Mouse (Mus musculus) sigmoid colon, adult 10 weeks (tissue): Measurements from ENCODE around the gene Wdr26. TPM values are rescaled to one million over a fixed set of nuclear protein-coding genes. Genes with fewer than 3 reads are reported as not detected.

ENCODE experiments used
- polyA plus RNA-seq: library from polyadenylated mRNA; stranded (reverse); fragments of 350-450 nt; fragmentation: Illumina TruSeq; extraction: RNeasy Lipid Tissue Mini Kit (QIAGEN cat#74804); gene quantifications from one replicate; pipeline ENCODE4 v1.2.3, GENCODE M21; 2014; ENCODE audit warnings: low read depth, low replicate concordance

The Wdr26 gene
- 201 TPM for polyA plus RNA-seq

GRCm38 (mm10) chr1:181211920-181212633 lies at the start of gene Wdr26:
TSS of gene Wdr26 (minus strand) at chr1:181212001.

GRCm38 (mm10) chr1:181143950-181144836 lies 67.6 kb downstream of the Wdr26 start, which contains the start of the genes Nvl and Cnih4:
TSS of gene Nvl (minus strand) at chr1:181144204.
TSS of gene Cnih4 (plus strand) at chr1:181144693.

Other genes starting within 250 kb of the Wdr26 start
- gene Ephx1, start 191.1 kb downstream of the Wdr26 start, polyA plus RNA-seq, result 7.9 TPM
- not detected for gene 9130409I23Rik, start 160.8 kb downstream of the Wdr26 start, polyA plus RNA-seq
- gene Nvl, start 67.8 kb downstream of the Wdr26 start, polyA plus RNA-seq, result 40.2 TPM
- 342 TPM for gene Cnih4, start 67.3 kb downstream of the Wdr26 start, polyA plus RNA-seq
- not detected for gene Cnih3, start 140.6 kb upstream of the Wdr26 start, polyA plus RNA-seq